Mouse (Mus musculus) intestine, embryonic 14.5 days (tissue): ENCODE measurements at regions not wholly inside any gene's neighbourhood (a gene's known extent, or its start where the extent isn't known, plus 50 kb on each side); places are given as distances from the start of the nearest gene placed in this dataset.

Experiments
- ATAC-seq: fragments of 200-750 bp; cut with Nextera tagmentation; replicated peaks from 2 replicates; pipeline ENCODE4 v1.8.0; 2017; ENCODE audit warnings: low read depth, moderate number of reproducible peaks, moderate TSS enrichment, moderate library complexity; ENCODE audit not compliant: low FRiP score, low TSS enrichment
- DNase-seq: peaks from one replicate; pipeline ENCODE4 v3.0.0-alpha.2; 2018; ENCODE audit warnings: low spot score
- H3K27ac ChIP-seq: fragments of 300-500 bp; sonication (generic); 2 replicates; pipeline ENCODE4 v1.5.1; 2014; ENCODE audit warnings: low read depth, mild to moderate bottlenecking, control low read depth
- H3K27me3 ChIP-seq: fragments of 300-500 bp; sonication (generic); replicated peaks from 2 replicates; pipeline ENCODE4 v1.6.1; 2014; ENCODE audit warnings: low read length, control low read depth; ENCODE audit not compliant: control insufficient read depth, insufficient read depth
- H3K36me3 ChIP-seq: fragments of 300-500 bp; sonication (generic); 2 replicates; pipeline ENCODE4 v1.6.1; 2014; ENCODE audit warnings: low read length, control low read depth; ENCODE audit not compliant: control insufficient read depth, insufficient read depth
- H3K4me1 ChIP-seq: fragments of 300-500 bp; sonication (generic); replicated peaks from 2 replicates; pipeline ENCODE4 v1.6.1; 2014; ENCODE audit warnings: low read length, control low read depth, mixed read lengths; ENCODE audit not compliant: control insufficient read depth, insufficient read depth
- H3K4me2 ChIP-seq: fragments of 300-500 bp; sonication (generic); 2 replicates; pipeline ENCODE4 v1.6.1; 2014; ENCODE audit warnings: low read length
- H3K4me3 ChIP-seq: fragments of 300-500 bp; sonication (generic); 2 replicates; pipeline ENCODE4 v1.5.1; 2014; ENCODE audit warnings: low read depth, low read length, control low read depth, mixed read lengths
- H3K9ac ChIP-seq: fragments of 300-500 bp; sonication (generic); 2 replicates; pipeline ENCODE4 v1.6.1; 2014; ENCODE audit warnings: mild to moderate bottlenecking, low read length
- H3K9me3 ChIP-seq: fragments of 300-500 bp; sonication (generic); 2 replicates; pipeline ENCODE4 v1.6.1; 2016; ENCODE audit warnings: low read length, control low read depth; ENCODE audit not compliant: control insufficient read depth
- WGBS: fragments of 180-500 bp; shearing (Covaris S2); extraction: QIAGEN DNeasy Blood & Tissue Kit; methylation state at CpG from one replicate; pipeline ENCODE4 v1.1.7; 2014; 5-methylcytosine and 5-hydroxymethylcytosine counted together

- H3K27me3 ChIP-seq = no peaks in the 10 kb centered on the region
- H3K9me3 ChIP-seq = no peaks in the 10 kb centered on the region
- H3K36me3 ChIP-seq = no peaks in the 10 kb centered on the region
- H3K4me2 ChIP-seq = no peak overlapping the region
- H3K4me1 ChIP-seq = no peaks in the 10 kb centered on the region
- ATAC-seq (no peak), DNase-seq (no peak)
- no peak overlapping the region for H3K27ac ChIP-seq
- WGBS = 90% methylated on average over 4 of the region's 4 CpGs
- H3K4me3 ChIP-seq = no peak overlapping the region
- no peak overlapping the region for H3K9ac ChIP-seq
Measured at GRCm38 (mm10) chr12:118677989-118678388, 168.1 kb upstream of the Sp8 start.

GRCm38 (mm10) chr12:118661575-118661974 lies 184.6 kb upstream of the Sp8 start:
- ATAC-seq (no peak), DNase-seq (no peak)
- no peak overlapping the region for H3K27ac ChIP-seq
- H3K9me3 ChIP-seq = no peaks in the 10 kb centered on the region
- WGBS = 35% methylated on average over 9 of the region's 9 CpGs
- no peaks in the 10 kb centered on the region for H3K36me3 ChIP-seq
- no peak overlapping the region for H3K4me3 ChIP-seq
- peaks cover 11% of the 10 kb centered on the region; the same call in 1 of the 2 replicates for H3K27me3 ChIP-seq
- no peak overlapping the region for H3K4me2 ChIP-seq
- H3K4me1 ChIP-seq = no peaks in the 10 kb centered on the region
- H3K9ac ChIP-seq = no peak overlapping the region

- Histone ChIP-seq H3K27me3 (peaks cover 11% of the 10 kb centered on the region; the same call in 1 of the 2 replicates), H3K4me3 (no peak overlapping the region), H3K36me3 (no peaks in the 10 kb centered on the region), H3K27ac (no peak overlapping the region), H3K9ac (no peak overlapping the region), H3K4me1 (no peaks in the 10 kb centered on the region), H3K9me3 (no peaks in the 10 kb centered on the region), H3K4me2 (no peak overlapping the region; the same call in 1 of the 2 replicates)
- DNase-seq (no peak), ATAC-seq (no peak)
- 6% methylated on average over 5 of the region's 5 CpGs for WGBS
Measured at GRCm38 (mm10) chr12:118661214-118661486, 185.0 kb upstream of the Sp8 start.

- no peak for DNase-seq
- 10% methylated on average over 12 of the region's 12 CpGs for WGBS
Measured at GRCm38 (mm10) chr12:118660384-118661213, 185.5 kb upstream of the Sp8 start.

GRCm38 (mm10) chr12:118659240-118660120 lies 186.6 kb upstream of the Sp8 start:
- no peak overlapping the region for H3K4me3 ChIP-seq
- no peak overlapping the region for H3K27ac ChIP-seq
- ATAC-seq = no peak

More at GRCm38 (mm10) chr12:118660384-118661213, 185.5 kb upstream of the Sp8 start:
- H3K4me1 ChIP-seq = no peaks in the 10 kb centered on the region
- H3K4me3 ChIP-seq = no peak overlapping the region
- peaks cover 11% of the 10 kb centered on the region; the same call in 1 of the 2 replicates for H3K27me3 ChIP-seq
- no peaks in the 10 kb centered on the region for H3K36me3 ChIP-seq
- no peak overlapping the region for H3K27ac ChIP-seq
- no peak overlapping the region for H3K9ac ChIP-seq
- no peak for ATAC-seq
- no peak overlapping the region; the same call in 1 of the 2 replicates for H3K4me2 ChIP-seq
- no peaks in the 10 kb centered on the region for H3K9me3 ChIP-seq

GRCm38 (mm10) chr12:118650483-118651160 lies 195.5 kb upstream of the Sp8 start:
- Histone ChIP-seq H3K36me3 (no peaks in the 10 kb centered on the region), H3K4me3 (no peak overlapping the region), H3K9ac (no peak overlapping the region), H3K27me3 (no peaks in the 10 kb centered on the region), H3K4me1 (no peaks in the 10 kb centered on the region), H3K27ac (no peak overlapping the region), H3K4me2 (no peak overlapping the region), H3K9me3 (no peaks in the 10 kb centered on the region)
- WGBS = 65% methylated on average over 4 of the region's 4 CpGs
- ATAC-seq (no peak), DNase-seq (no peak)

More at GRCm38 (mm10) chr12:118659240-118660120, 186.6 kb upstream of the Sp8 start:
- Histone ChIP-seq H3K27me3 (peaks cover 11% of the 10 kb centered on the region; the same call in 1 of the 2 replicates), H3K9me3 (no peaks in the 10 kb centered on the region), H3K4me2 (no peak overlapping the region), H3K36me3 (no peaks in the 10 kb centered on the region), H3K4me1 (no peaks in the 10 kb centered on the region), H3K9ac (no peak overlapping the region)
- DNase-seq = no peak
- WGBS = 55% methylated on average over 14 of the region's 14 CpGs

GRCm38 (mm10) chr12:118649323-118649973 lies 196.7 kb upstream of the Sp8 start:
- Histone ChIP-seq H3K4me2 (no peak overlapping the region), H3K9me3 (no peaks in the 10 kb centered on the region), H3K27ac (no peak overlapping the region), H3K36me3 (no peaks in the 10 kb centered on the region), H3K9ac (no peak overlapping the region), H3K4me1 (no peaks in the 10 kb centered on the region), H3K4me3 (no peak overlapping the region), H3K27me3 (no peaks in the 10 kb centered on the region)
- DNase-seq (no peak), ATAC-seq (no peak)
- WGBS = 88% methylated on average over 3 of the region's 3 CpGs

GRCm38 (mm10) chr12:118648673-118649072 lies 197.5 kb upstream of the Sp8 start:
- ATAC-seq (no peak), DNase-seq (no peak)
- Histone ChIP-seq H3K4me1 (no peaks in the 10 kb centered on the region), H3K27ac (no peak overlapping the region), H3K27me3 (no peaks in the 10 kb centered on the region), H3K4me2 (no peak overlapping the region), H3K4me3 (no peak overlapping the region), H3K36me3 (no peaks in the 10 kb centered on the region), H3K9ac (no peak overlapping the region), H3K9me3 (no peaks in the 10 kb centered on the region)
